Mouse (Mus musculus) thymus, adult 2 months (tissue): ENCODE measurements around the gene Ppp1r12a.

Experiments
- CTCF ChIP-seq: fragments of 200-500 bp; IDR thresholded peaks from 2 replicates; pipeline ENCODE4 v1.5.1; 2012; ENCODE audit warnings: mild to moderate bottlenecking, control low read depth, low read length, moderate library complexity, borderline replicate concordance; ENCODE audit not compliant: control insufficient read depth, poor library complexity, insufficient read depth; ENCODE audit errors: extremely low read depth
- POLR2A ChIP-seq: fragments of 200-500 bp; IDR thresholded peaks from 2 replicates; pipeline ENCODE4 v1.6.1; 2012; ENCODE audit warnings: mild to moderate bottlenecking, low read length, control low read depth, moderate library complexity; ENCODE audit not compliant: control insufficient read depth, poor library complexity, insufficient read depth; ENCODE audit errors: extremely low read depth

GRCm38 (mm10) chr10:108314396-108314795, 152.4 kb downstream of the Ppp1r12a start:
- TF ChIP-seq CTCF, result no peak
- no peak for TF ChIP-seq POLR2A
